Mouse (Mus musculus): ENCODE measurements around the gene Stub1.
"Not testable (repeated sequence)": the region's sequence is repeated elsewhere in the genome, so short reads cannot be mapped to it uniquely, and the experiment has no call there.

Gene Stub1

DNA sequence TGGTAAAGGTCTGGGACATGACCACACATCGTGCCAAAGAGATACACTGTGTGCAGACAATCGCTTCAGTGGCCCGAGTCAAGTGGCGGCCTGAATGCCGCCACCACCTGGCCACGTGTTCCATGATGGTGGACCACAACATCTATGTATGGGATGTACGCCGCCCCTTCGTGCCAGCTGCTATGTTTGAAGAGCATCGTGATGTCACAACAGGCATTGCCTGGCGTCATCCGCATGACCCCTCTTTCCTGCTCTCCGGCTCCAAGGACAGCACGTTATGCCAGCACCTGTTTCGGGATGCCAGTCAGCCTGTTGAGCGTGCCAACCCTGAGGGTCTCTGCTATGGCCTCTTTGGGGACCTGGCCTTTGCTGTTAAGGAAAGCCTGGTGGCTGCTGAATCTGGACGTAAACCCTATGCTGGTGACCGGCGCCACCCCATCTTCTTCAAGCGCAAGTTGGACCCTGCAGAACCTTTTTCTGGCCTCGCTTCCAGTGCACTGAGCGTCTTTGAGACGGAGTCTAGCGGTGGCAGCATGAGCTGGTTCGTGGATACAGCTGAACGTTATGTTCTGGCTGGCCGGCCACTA lies 7.1 kb downstream of the Stub1 start:
- in situ Hi-C loops (cut with MboI; ENCODE audit: low sequenced_read_pairs), result no loop called here

DNA sequence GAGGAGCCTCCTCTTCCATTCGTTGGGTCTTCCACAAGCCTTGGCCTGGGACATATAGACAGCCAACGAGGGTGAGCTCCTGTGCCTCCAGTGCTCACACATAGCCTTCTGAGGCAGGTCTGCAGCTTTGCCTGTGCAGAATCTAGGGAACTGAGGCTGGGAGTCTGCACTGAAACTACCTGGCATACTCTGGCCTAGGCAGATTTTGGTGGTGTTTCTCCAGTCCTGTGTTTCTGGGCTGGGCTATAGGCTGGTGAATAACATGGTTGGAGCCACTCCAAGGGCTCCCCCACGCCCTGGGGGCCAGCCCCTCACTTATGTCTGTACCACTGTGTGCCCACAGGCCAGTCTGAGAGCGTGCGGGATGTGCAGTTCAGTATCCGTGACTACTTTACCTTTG lies 7.9 kb downstream of the Stub1 start:
- in situ Hi-C loops (cut with MboI; ENCODE audit: low sequenced_read_pairs), result no loop called here

DNA sequence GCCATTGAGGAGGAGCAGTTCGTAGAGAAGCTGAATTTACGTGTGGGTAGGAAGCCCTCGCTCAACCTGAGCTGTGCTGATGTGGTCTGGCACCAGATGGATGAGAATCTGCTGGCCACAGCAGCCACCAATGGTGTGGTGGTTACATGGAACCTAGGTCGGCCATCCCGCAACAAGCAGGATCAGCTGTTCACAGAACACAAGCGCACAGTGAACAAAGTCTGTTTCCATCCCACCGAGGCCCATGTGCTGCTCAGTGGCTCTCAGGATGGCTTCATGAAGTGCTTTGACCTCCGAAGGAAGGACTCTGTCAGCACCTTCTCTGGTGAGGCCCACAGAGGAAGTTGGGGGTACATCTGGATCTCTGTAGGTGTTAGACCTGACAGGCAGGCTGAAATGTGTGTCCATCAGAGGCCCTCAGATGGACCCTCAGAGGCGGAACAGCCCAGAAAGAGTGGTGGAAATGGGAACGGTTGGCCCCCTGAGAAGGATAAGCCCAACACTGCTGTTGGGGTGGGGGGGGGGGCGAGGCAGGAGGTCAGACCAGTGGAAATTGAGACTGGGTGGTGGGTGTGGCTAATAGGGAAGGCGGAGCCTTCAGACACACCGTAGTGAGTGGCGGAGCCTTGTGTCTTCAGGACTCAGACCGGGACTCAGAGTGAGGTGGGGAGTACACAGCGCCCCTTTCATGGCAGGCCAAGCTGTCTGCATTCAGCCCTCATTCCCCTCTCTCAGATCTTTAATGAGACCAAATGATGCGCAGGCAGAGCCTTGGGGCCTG lies 8.7 kb downstream of the Stub1 start:
- in situ Hi-C loops (cut with MboI; ENCODE audit: low sequenced_read_pairs), result no loop called here

DNA sequence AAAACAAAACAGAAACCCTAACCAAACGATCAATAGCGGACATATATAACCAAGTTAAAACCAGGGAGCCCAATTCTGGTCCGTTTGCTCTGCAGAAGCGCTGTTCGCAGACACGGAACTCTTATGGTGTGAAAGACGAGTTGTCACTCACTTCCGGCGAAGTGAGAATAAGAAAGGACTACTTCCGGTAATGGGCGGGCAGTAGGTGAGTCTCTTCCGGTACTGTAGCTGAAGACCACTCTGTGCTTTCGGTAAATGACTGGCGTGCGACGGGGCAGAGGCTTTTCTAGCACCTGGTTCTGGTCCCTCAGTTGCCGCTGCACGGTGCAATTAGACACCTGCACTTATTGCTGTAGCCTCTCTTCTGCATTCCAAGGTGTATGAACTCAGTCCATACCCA lies 9.8 kb downstream of the Stub1 start, which contains the start of gene Wdr24:
Gene Wdr24, plus strand, starts transcription at position 176 of the 400 bp plus-strand sequence.
- in situ Hi-C loops (cut with MboI; ENCODE audit: low sequenced_read_pairs), result no loop called here

DNA sequence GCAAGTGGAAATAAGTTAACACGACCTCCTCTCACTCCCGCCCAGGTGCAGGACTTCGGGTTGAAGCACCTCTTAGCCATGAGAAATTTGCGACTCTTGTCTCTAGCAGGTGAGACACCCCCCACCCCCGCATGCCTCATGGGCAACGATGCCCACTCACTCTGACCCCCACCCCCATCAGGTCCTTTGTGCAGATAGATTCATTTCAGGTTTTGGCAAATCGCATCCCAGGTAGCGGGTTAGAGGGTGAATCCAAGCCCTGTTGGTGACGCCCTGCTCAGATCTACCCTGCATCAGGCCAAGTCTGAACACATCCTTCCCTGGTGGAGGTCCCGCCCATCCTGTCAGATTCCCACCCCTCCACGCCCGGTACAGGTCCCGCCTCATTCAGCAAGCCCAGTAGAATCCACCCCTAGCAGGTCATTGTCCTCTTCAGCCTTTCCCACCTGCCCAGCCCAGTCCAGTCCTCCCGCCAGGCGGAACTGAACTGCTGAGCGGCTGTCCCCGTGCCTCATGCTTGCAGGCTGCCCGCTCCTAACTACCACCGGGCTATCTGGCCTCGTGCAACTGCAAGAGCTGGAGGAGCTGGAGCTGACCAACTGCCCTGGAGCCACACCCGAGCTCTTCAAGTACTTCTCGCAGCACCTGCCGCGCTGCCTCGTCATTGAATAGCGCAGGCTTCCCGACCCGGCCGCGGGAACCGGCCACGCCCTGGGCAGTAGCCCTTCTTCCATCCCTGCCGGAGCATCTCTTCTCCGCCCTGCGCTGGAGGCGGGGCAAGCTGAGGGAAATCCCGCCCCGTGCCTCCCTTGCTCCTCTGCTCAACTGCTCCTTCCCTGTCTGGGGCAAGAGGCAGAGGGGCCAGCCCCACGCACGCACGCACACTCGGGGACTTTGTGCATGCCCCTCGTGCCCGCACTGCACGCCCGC lies 14.1 kb downstream of the Stub1 start:
- in situ Hi-C loops (cut with MboI; ENCODE audit: low sequenced_read_pairs), result no loop called here

DNA sequence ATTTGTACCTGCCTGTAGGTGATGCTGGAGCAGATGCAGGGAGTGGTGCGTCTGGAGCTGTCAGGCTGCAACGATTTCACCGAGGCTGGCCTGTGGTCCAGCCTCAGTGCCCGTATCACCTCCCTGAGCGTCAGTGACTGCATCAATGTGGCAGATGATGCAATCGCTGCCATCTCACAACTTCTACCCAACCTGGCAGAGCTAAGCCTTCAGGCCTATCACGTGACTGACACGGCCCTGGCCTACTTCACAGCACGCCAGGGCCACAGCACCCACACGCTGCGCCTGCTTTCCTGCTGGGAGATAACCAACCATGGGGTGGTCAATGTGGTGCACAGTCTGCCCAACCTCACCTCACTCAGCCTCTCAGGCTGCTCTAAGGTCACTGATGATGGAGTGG lies 15.5 kb downstream of the Stub1 start:
- in situ Hi-C loops (cut with MboI; ENCODE audit: low sequenced_read_pairs), result no loop called here

DNA sequence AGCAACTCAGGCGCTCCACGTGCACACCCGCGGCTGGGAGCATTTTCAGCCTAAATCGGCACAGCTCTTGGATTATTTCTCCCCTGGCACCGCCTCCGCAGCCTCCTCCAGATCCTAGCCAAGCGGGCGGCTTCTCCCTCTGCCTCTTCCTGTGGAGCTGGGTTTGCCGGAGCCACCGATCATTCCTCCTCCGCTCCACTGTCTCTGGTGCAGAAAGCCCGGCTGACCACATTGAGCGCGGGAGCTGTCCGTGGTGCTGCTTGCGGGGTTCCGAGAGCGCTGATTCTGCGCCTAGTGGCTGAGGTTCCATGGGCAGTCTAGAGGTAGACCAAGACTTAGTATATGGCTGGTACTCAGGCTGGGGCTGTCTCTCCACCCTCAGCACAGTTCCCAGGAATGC lies 19.7 kb downstream of the Stub1 start:
- in situ Hi-C loops (cut with MboI; ENCODE audit: low sequenced_read_pairs), result no loop called here

DNA sequence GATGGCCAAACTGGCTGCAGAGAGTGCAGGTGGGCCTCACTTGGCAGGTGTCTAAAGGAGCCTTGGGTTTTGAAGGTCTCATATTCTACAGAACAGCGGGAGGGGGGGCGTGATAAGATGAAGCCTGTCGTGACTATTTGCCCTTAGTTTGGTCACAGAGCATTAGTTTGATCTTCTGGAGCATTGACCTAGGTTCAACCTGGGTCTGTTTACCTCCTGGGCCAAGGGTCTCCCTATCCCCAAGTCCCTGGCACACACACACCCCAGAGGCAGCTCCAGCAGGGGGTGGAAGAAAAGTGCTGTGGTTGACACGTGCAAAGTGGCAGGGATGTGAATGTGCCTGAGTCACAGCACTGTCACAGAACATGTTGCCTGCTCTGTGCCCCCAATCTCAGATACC lies 22.3 kb downstream of the Stub1 start:
- in situ Hi-C loops (cut with MboI; ENCODE audit: low sequenced_read_pairs), result no loop called here

DNA sequence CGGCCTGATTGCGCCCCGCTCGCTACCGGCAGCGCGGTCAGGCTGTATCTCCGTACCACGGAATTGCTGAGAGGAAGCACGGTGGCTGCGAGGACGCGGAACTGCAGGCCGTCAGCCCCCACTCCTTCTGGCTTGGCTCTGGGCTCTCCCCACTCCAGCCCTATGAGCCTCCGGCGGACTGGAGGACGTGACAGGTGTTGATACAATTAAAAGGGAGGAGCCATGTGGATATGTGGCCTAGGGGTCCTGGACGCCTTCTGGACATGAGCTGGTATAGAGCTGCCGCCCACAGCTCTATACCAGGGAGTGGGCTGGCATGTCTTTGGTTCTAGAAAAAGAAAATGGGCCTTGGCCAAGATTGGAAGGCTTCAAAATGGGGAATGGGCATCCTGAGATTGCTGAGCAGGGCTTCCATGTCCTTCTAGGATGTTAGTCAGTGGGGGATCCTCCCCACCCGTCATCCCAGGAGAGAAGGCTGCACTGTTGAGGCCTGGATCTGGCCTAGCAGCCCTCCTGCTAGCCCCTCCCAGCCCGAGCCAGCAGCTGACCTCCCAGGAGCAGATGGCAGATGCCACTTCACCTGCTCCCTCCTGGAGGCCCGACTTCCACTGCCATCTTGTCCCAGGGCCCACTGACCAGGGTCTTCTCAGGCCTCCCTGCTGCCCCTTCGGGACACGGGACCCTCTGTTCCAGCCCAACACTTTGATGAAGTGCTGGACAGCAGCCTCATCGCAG lies 23.4 kb downstream of the Stub1 start:
- in situ Hi-C loops (cut with MboI; ENCODE audit: low sequenced_read_pairs), result no loop called here

DNA sequence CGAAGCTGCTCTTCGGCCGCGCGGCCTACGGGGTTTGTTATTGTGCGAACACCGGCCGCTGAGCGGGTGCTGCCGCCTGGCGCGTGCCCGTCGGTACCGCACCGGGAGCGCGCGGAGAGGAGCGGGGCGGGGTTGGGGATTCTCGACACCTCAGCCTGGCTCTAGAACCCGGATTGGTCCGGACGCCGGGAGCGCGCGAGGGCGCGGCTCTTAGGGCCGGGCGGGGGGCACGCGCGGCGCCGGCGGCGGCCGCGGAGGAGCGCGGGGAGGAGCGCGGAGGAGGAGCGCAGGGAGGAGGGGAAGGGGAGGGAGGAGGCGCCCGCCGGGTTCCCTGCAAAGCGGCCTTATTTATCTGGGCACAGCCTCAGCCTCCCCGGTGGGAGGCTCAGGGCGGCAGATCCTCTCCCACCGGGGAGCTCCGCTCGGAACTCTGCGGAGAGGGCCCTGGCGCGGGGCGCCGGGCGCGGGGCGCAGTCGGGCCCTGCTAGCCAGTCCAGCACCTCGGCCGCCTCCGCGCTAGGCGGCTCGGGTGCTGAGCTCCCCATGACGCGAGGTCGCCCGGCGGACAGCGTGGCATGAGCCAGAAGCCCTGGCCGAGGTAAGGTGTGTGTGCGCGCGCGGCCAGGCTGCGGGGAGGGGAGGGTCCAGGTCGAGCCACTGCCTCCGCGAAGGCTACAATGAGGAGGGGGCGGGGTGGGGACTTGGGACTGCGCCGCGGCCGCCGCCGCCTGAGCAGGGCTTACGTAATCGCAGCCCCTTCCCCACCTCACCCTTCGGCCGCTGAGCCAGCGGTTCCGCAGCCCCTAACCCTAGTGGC lies 24.2 kb downstream of the Stub1 start, which contains the start of gene Fbxl16:
Gene Fbxl16, plus strand, starts transcription at position 297 of the 817 bp plus-strand sequence.
- in situ Hi-C loops (cut with MboI; ENCODE audit: low sequenced_read_pairs), result no loop called here

DNA sequence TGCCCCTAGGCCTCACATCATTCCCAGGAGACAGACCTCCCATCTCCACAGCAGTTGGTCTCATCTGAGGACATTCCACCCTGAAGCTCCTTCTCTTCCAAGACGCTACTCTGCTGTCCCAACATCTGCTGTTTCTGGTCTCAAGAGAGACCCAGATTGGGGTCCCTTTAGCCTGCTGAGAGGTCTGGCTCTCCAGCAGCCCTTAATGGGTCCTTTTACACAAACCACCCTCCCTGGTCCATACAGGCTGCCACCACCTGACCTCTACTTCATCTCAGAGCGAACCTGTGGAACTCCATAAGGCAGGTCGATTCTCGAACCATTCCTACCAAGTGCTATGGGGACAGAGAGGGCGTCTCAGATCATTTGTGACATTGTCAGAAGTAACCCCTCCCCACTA lies 25.2 kb downstream of the Stub1 start:
- in situ Hi-C loops (cut with MboI; ENCODE audit: low sequenced_read_pairs), result no loop called here

DNA sequence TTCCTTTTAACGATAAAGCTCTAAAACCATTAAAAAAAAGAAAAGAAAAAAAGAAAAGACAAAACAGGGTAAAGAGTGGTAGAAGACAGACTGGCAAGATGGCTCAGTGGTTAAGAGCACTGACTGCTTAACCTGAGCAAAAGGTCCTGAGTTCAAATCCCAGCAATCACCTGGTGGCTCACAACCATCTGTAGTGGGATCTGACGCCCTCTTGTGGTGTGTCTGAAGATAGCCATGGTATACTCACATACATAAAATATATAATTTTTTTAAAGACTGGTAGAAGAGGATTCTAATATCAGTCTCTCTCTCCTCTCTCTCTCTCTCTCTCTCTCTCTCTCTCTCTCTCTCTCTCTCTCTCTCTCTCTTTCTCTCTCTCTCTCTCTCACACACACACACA lies 25.8 kb downstream of the Stub1 start:
- in situ Hi-C loops (cut with MboI; ENCODE audit: low sequenced_read_pairs), result not testable (repeated sequence)

DNA sequence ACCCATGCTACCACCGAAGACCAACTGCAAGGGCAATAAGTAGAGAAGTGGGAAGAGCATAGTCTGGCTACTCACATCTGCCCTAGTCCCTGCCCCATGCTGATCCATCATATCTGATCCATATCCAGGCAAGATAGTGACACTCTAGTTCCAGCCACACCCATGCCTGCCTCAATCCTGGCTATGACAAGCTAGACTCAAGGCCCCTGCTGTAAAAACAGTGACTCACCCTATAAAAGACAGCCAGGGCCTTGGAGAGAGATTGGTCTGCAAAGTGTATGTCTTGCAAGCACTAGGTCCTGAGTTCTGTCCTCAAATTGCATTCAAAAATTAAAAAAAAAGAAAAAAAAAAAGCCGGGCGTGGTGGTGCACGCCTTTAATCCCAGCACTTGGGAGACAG lies 26.7 kb downstream of the Stub1 start:
- in situ Hi-C loops (cut with MboI; ENCODE audit: low sequenced_read_pairs), result no loop called here

DNA sequence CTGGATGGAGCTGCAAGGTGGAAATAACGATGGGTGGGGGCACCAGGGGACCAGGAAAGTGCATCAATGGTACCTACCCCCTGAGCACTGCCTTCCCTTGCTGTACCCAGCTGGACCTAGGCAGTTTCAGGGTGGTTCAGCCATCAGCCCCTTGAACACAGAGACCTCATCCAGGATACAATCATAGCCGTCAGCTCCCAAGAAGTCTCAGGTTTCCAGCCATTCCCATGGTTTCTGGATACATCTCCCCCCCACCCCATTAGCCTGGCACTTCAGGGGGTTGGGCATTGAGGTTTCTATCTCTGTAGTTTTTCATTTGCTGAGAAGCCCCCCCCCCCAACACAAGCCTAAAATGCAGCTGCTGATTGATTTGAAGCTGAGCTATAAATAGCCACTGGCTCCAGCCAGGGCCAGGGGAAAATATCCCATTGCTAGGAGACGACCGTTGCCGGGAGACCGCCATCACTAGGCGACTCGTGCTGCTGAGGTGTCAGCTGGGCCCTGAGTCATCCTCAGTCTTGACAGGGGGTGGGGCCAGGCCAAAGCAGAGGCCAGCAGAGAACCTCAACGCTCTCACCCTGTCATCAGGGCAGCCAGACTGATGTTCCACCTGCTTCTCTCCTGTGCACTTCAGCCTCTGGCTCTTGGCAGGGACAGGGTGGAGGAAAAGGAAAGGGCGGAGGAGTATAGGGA lies 30.2 kb downstream of the Stub1 start:
- in situ Hi-C loops (cut with MboI; ENCODE audit: low sequenced_read_pairs), result no loop called here

DNA sequence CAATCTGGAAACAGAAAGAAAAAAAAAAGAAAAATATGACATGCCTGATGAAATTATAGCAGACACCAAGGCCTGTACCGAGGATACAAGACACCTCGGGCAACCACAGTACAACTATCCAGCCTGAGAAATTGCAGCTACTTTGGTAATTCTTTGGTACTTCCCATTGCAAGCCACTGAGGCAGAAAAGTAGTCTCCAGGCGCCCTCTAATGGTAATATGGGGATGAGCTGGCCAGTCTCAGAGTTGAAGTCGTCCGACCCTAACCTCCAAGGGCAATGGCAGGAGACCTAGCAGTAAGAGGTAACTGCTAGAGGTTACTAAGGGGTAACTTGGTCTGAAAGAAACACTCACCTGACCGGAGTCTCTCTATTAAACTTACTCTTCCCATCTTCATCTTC lies 32.2 kb downstream of the Stub1 start:
- in situ Hi-C loops (cut with MboI; ENCODE audit: low sequenced_read_pairs), result no loop called here

DNA sequence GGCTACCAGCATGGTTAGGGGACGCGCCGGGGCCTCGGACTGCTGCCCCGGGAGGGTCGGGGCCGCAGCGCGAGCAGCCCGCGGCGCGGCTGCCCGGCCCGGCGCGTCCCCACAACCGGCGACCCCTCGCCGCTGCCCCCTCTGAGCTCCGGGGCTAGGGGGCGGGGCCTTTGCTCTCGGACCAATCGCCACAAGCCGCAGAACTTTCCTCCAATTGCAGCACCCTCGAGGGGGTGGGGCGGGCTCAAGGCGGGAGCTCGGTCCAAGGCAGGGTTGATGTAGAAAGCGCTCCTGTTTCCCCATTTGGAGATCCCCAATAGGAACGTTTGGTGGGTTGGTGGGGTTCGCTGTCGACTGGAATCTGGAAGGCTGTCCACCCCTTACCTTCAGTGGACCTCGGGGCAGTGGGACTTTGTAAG lies 36.2 kb downstream of the Stub1 start, which contains the start of gene Metrn:
Gene Metrn, minus strand, starts transcription at position 186 of the 419 bp plus-strand sequence.
- in situ Hi-C loops (cut with MboI; ENCODE audit: low sequenced_read_pairs), result no loop called here

DNA sequence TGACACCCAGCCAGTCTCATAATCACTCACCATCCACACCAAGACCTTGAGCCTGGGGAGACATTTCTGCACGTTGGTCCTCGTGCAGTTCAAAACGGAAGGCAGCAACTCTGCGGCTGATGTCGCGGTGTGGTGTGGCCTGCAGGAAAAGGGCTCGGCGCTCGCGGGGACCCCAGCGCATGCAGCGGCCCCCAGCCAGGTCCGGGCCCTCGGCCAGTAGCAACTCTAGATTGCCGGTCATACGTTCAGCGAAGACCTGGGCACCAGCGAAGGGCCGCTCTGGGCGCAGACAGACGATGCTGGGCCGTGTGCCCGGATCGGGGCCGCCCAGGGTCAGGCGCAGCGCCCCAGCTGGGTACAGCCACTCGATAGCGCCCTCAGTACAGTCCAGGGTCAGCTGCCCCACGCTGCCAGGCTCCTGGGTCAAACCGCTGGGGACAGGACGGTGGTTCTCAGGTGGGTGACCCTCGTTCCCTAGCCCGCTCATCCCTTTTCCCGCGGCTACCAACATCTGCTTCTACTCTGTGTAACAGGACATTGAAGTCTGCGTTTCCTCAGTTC lies 36.9 kb downstream of the Stub1 start:
- in situ Hi-C loops (cut with MboI; ENCODE audit: low sequenced_read_pairs), result no loop called here

DNA sequence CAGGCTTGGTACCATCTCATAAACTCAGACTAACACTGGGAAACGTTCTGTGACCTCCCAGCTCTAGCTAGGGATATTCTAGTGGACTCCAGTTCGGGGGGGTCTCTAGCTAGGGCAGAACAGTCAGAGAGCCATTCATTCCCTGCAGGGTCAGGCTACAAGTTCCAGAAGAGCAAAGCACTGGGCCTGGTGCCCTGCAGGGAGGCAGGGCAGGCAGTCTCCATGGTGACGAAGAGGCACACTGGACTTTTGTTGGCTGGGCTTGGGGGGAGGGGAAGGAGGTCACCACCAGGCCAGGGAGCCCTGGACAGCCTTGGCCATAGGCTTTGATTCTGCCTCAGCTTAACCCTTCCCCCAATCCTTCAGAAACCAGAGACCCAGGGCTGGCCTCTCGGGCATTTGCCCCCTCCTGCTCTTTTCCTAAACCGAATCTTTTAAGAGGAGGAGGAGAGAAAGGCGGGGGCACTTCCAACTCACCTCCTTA lies 37.6 kb downstream of the Stub1 start, which contains the start of gene AC134908.4:
Gene AC134908.4, minus strand, starts transcription at position 51 of the 484 bp plus-strand sequence.
- in situ Hi-C loops (cut with MboI; ENCODE audit: low sequenced_read_pairs), result no loop called here

DNA sequence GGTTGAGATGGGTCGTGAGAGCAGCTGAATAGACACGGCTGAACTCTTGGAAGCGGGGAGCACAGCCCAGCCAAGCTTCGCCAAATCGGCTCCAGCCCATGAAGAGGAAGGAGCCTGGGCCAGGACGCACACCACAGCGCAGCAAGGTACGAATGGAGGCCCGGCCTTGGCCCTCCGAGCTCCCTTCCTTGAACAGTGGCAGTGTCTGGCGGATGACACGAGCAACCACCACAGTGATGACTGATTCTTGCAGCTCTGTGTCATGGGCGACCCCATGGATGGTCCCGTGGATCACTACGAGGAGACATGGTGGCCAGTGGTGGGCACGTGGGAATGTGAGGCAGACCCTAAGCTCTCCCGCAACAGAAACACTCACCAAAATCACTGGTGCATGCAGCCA lies 38.2 kb downstream of the Stub1 start:
- in situ Hi-C loops (cut with MboI; ENCODE audit: low sequenced_read_pairs), result no loop called here

Data from CH12F3 (cell line).